Mouse (Mus musculus) midbrain, postnatal 0 days (tissue): Measurements from ENCODE around the gene Rrn3. TPM values are rescaled to one million over a fixed set of nuclear protein-coding genes. Genes with fewer than 3 reads are reported as not detected.

ENCODE experiments used
- ATAC-seq: fragments of 200-750 bp; cut with Nextera tagmentation; 2 replicates; pipeline ENCODE4 v1.8.0; 2017; ENCODE audit warnings: moderate number of reproducible peaks, mild to moderate bottlenecking, moderate TSS enrichment, moderate library complexity; ENCODE audit not compliant: low FRiP score
- DNase-seq: peaks from one replicate; pipeline ENCODE4 v3.0.0-alpha.2; 2015; ENCODE audit warnings: low spot score
- H3K27ac ChIP-seq: fragments of 300-500 bp; sonication (generic); 2 replicates; pipeline ENCODE4 v1.5.1; 2014; ENCODE audit warnings: low read depth, mild to moderate bottlenecking, low read length, mixed read lengths
- H3K27me3 ChIP-seq: fragments of 300-500 bp; sonication (generic); 2 replicates; pipeline ENCODE4 v1.6.1; 2014; ENCODE audit warnings: low read length, control low read depth, mixed read lengths; ENCODE audit not compliant: insufficient read depth
- H3K36me3 ChIP-seq: fragments of 300-500 bp; sonication (generic); 2 replicates; pipeline ENCODE4 v1.6.1; 2014; ENCODE audit warnings: low read length, control low read depth, mixed read lengths; ENCODE audit not compliant: insufficient read depth
- H3K4me1 ChIP-seq: fragments of 300-500 bp; sonication (generic); 2 replicates; pipeline ENCODE4 v1.6.1; 2014; ENCODE audit warnings: mild to moderate bottlenecking, control low read depth, antibody characterized with exemption, low read length, mixed read lengths; ENCODE audit not compliant: insufficient read depth
- H3K4me2 ChIP-seq: fragments of 300-500 bp; sonication (generic); 2 replicates; pipeline ENCODE4 v1.6.1; 2014; ENCODE audit warnings: low read depth, mild to moderate bottlenecking, low read length, mixed read lengths; ENCODE audit not compliant: poor library complexity, severe bottlenecking
- H3K4me3 ChIP-seq: fragments of 300-500 bp; sonication (generic); 2 replicates; pipeline ENCODE4 v1.5.1; 2014; ENCODE audit warnings: low read depth, mild to moderate bottlenecking, low read length, moderate library complexity
- H3K9ac ChIP-seq: fragments of 300-500 bp; sonication (generic); replicated peaks from 2 replicates; pipeline ENCODE4 v1.6.1; 2014; ENCODE audit warnings: mild to moderate bottlenecking, low read length, moderate library complexity, mixed read lengths; ENCODE audit not compliant: poor library complexity, severe bottlenecking
- H3K9me3 ChIP-seq: fragments of 300-500 bp; sonication (generic); 2 replicates; pipeline ENCODE4 v1.6.1; 2016; ENCODE audit warnings: low read length, control low read depth
- CTCF ChIP-seq: IDR thresholded peaks from 2 replicates; pipeline ENCODE4 v1.5.1; 2016; ENCODE audit warnings: antibody characterized with exemption, mild to moderate bottlenecking
- WGBS: fragments of 180-500 bp; shearing (Covaris S2); extraction: QIAGEN DNeasy Blood & Tissue Kit; methylation state at CpG from one replicate; pipeline ENCODE4 v1.1.7; 2014; 5-methylcytosine and 5-hydroxymethylcytosine counted together
- polyA plus RNA-seq: library from polyadenylated mRNA; unstranded; fragments of >200 nt; fragmentation: Nextera tagmentation; extraction: Ambion mirVana; gene quantifications from 2 replicates; pipeline ENCODE4 v1.2.1, GENCODE M21; 2015
- total RNA-seq: library from RNA; depleted of rRNA; stranded (reverse); fragments of >200 nt; gene quantifications from 2 replicates; pipeline ENCODE4 v1.2.3, GENCODE M21; 2014

Gene Rrn3
- total and polyA plus RNA-seq, 2 experiments from 2014 or later = 77.5 to 80.8 TPM

DNA sequence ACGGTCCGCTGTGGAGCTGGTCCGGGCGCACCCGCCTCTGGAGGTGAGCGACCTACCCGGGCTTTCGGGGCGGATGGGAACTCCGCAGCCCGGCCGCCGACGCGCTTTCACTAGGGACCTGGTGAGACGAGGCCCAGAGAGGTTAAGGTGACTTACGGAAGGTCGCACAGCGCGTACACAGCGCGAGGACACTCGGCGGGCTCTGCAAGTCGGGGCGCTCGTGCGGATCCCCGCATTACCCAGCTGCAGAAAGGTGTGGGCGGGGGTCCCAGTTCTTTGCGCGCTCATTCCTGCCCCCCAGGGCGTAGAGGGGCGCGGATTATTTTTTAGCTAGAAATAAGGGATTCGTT lies 38.9 kb downstream of the Rrn3 start:
- DNase-seq (no peak), ATAC-seq (peak; percentile 33; the same call in 1 of the 2 replicates)
- H3K4me1 ChIP-seq = peaks cover 6% of the 10 kb centered on the region; the same call in 1 of the 2 replicates
- under 1% methylated on average over 35 of the region's 36 CpGs for WGBS
- H3K27ac ChIP-seq = peak overlapping the region; percentile 97
- H3K27me3 ChIP-seq = no peaks in the 10 kb centered on the region
- H3K4me2 ChIP-seq = peak overlapping the region; percentile 73
- peak overlapping the region; percentile 79 for H3K9ac ChIP-seq
- H3K9me3 ChIP-seq = no peaks in the 10 kb centered on the region
- no peak for TF ChIP-seq CTCF
- peak overlapping the region; percentile 84 for H3K4me3 ChIP-seq
- H3K36me3 ChIP-seq = no peaks in the 10 kb centered on the region

DNA sequence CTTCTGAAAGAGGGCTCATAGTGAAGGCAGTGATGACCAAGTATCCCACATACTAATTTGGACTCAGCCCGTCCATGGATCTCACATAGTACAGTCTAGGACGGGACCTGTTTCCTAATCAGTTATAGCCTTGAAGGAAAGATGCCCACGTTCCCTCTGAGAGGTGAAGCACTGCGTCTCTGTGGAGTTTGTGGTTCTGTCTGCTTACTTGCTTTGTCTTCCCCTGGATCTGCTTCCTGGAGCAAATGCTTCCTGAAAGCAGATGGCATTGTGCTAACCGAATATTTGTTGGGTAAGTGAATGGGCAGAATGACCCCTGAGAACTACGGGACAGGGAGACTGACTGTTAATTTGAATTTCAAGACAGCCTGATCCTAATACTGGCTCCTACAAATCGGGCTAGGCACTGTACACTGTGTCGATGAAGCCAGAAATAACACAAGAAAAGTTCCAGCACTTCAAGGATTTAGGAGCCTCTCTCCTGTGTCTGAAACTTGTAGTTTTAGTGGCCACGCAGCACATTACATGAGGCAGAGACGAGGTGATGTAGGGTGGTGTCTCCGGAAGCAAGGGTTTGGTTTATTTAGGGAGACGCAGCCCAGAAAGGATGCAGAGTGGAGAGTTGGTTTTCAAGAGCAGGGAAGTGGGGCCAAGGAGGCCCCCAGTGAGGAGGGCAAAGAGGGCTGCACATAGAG lies 39.4 kb downstream of the Rrn3 start:
- 33% methylated on average over 12 of the region's 12 CpGs for WGBS
- ATAC-seq = no peak

DNA sequence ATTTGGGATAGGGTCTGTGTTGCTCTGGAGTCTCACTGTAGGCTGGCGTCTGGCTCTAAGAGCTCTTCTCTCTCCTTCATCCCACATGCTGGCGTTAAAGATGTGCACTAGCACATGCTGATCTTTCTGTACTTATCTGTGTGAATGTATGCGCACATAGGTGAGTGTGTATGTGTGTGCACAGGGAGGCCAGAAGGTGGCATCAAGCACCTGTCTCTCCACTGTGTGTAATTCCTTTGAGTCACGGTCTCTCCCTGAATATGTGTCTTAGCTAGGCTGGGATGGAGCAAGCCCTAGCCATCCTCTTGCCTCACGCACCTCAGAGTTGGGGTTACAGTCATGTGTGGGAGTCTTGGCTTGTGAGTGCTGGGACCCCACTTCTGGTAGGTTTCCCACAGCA lies 40.3 kb downstream of the Rrn3 start:
- Histone ChIP-seq H3K36me3 (0 out of 2 replicates have a peak, but pooled peaks cover 2% of the 10 kb centered on the region), H3K4me1 (peaks cover 6% of the 10 kb centered on the region; the same call in 1 of the 2 replicates), H3K27me3 (no peaks in the 10 kb centered on the region), H3K4me3 (no peak overlapping the region), H3K9ac (no peak overlapping the region), H3K9me3 (no peaks in the 10 kb centered on the region), H3K4me2 (no peak overlapping the region), H3K27ac (no peak overlapping the region)
- no peak for ATAC-seq
- 97% methylated on average over 5 of the region's 5 CpGs for WGBS
- no peak for DNase-seq
- TF ChIP-seq CTCF = peak; percentile 37; the same call in 1 of the 2 replicates

More for the DNA sequence above, 39.4 kb downstream of the Rrn3 start:
- peak overlapping the region; percentile 84 for H3K4me3 ChIP-seq
- TF ChIP-seq CTCF = no peak
- DNase-seq = peak; percentile 20
- peak overlapping the region; percentile 97 for H3K27ac ChIP-seq
- H3K27me3 ChIP-seq = no peaks in the 10 kb centered on the region
- peaks cover 6% of the 10 kb centered on the region; the same call in 1 of the 2 replicates for H3K4me1 ChIP-seq
- peak overlapping the region; percentile 79 for H3K9ac ChIP-seq
- peak overlapping the region; percentile 73 for H3K4me2 ChIP-seq
- no peaks in the 10 kb centered on the region for H3K9me3 ChIP-seq
- 0 out of 2 replicates have a peak, but pooled peaks cover 2% of the 10 kb centered on the region for H3K36me3 ChIP-seq

DNA sequence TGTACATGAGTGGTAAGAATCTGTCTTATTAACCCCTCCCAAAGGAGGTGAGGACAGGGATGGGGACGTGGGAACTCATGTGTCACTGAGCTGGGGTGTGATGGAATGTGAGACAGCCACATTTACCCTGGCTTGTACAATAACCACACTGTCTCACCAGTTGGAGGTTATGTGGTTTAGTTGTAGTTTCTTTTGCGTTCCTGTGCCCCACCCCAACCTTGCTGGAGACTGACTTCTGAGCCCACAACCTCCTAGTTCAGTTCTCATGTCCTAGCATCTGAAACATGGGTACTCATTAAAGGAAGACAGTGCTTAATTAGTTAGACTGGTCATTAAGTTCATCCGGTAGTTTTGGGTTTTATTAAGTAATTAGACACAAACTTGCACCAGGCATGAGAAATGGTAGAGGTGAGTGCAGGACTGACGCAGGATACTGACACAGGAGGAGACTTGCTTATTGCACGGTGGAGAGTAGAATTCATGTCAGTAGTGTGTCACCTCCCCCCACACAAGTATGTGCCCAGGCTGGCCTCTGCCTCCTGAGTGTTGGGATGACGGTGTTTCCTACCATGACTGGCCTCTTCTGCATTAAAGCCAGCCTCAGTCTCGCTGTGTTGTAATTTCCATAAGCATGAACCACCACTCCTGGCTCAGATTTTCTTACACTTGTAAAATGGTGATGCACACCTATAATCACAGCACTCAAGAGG lies 45.4 kb downstream of the Rrn3 start:
- 78% methylated on average over 7 of the region's 7 CpGs for WGBS
- no peaks in the 10 kb centered on the region for H3K27me3 ChIP-seq
- H3K27ac ChIP-seq = no peak overlapping the region
- H3K36me3 ChIP-seq = peaks cover 26% of the 10 kb centered on the region
- no peak for TF ChIP-seq CTCF
- no peak overlapping the region for H3K9ac ChIP-seq
- no peaks in the 10 kb centered on the region for H3K9me3 ChIP-seq
- DNase-seq = no peak
- no peak overlapping the region for H3K4me3 ChIP-seq
- H3K4me2 ChIP-seq = no peak overlapping the region
- no peak for ATAC-seq
- no peaks in the 10 kb centered on the region for H3K4me1 ChIP-seq

DNA sequence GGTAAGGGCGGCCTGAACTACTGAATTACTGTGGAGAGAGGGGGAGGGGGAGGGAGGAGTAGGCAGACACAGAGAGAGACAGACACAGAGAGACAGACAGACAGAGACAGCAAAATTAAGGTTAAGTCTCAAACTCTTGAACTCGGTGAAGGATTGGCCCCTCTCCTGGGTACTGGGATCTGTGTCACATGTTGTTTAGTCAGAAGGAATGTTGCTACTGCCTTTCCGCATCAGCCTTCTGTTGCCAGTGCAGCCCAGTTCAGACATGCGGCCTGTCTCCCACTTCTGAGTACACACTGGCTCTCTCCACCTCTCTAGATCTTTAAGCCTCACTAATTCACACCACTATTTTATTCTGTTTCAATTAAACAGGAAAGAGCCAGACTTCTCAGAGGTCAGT lies 46.0 kb downstream of the Rrn3 start:
- Histone ChIP-seq H3K27me3 (no peaks in the 10 kb centered on the region), H3K4me3 (no peak overlapping the region), H3K36me3 (peaks cover 32% of the 10 kb centered on the region), H3K27ac (no peak overlapping the region), H3K9ac (no peak overlapping the region), H3K9me3 (no peaks in the 10 kb centered on the region), H3K4me1 (no peaks in the 10 kb centered on the region), H3K4me2 (no peak overlapping the region)
- DNase-seq = no peak
- TF ChIP-seq CTCF = no peak
- 93% methylated on average over 4 of the region's 4 CpGs for WGBS
- ATAC-seq = no peak

DNA sequence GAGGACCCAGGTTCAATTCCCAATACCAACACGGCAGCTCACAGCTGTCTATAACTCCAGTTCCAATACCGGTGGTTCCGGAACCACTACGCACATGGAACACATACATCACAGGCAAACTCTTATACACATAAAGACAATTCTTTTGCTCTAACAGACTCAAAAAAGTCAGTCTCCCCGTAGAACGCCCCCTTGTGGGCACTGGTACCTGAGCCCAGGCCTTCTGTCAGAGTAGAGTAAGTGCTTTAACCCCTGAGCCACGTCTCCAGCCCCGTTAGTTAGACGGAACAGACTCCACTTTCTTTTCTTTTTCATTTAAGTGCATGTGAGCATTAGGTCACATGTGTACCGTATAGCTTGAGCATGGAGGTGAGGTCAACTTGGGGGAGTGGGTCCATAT lies 49.9 kb downstream of the Rrn3 start:
- Histone ChIP-seq H3K9ac (no peak overlapping the region), H3K27me3 (no peaks in the 10 kb centered on the region), H3K9me3 (no peaks in the 10 kb centered on the region), H3K36me3 (peaks cover 54% of the 10 kb centered on the region), H3K4me2 (no peak overlapping the region), H3K27ac (no peak overlapping the region), H3K4me3 (no peak overlapping the region), H3K4me1 (no peaks in the 10 kb centered on the region)
- peak; percentile 38 for TF ChIP-seq CTCF
- ATAC-seq = no peak
- DNase-seq = no peak
- WGBS = 91% methylated on average over 10 of the region's 10 CpGs
